Mouse (Mus musculus): ENCODE data around the gene Psrc1. TPM values are rescaled to one million over a fixed set of nuclear protein-coding genes. Genes with fewer than 3 reads are reported as not detected.
A peak's percentile ranks its signal among the peaks of the same experiment; 100 is the strongest.

Gene Psrc1
- total RNA-seq (2017), result 27.6 and 39.3 TPM in 2 replicates

DNA sequence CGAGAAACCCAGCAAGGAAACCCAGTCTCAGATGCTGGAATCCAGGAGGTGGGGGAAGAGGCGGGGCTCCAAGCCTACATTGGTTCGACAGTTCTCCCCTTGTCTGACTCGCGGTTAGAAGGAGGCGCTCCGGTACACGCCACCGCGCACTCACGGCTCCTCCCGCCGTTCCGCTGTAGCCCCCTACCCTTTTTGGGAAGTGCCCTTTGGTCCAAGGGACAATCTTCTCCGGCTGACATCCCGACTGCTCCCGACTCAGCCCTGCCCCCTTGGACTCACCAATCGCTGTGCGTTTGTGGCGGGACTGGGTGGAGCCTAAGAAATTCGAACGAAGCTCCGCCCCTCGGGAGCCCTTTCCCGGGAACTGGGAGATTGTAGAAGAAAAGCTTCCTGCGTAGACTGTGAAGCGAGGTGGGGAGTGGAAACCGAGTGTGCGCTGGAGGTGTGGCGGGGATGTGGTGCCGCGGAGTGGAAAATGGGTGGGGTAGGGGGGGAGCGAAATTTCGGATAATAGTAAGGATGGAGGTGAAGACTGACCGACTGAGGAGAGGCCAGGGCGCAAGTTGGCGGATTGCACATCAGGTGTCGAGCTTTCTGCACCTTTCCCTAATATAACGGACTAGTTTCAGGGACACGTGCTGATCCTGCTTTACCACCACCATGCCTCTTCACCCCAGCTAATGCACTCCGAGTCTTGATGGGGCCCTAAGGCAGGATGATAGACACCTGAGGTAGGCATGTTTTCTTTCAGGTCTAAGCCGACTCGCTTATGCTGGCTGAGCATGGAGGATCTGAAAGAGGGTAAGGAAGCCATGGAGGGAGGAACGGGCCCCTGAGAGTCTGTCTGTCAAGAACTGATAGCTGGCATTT, at the start of gene Psrc1:
TSS of gene Psrc1 (plus strand) at position 355 of the 870 bp plus-strand sequence.
- peak; percentile 70 to 77 for ATAC-seq (replicated peaks in 1 of 2; ENCODE audit: insufficient read depth in 1 of 2, low FRiP score in 2 of 2, low TSS enrichment in 1 of 2, low read depth in 1 of 2, poor library complexity in 2 of 2, severe bottlenecking in 2 of 2)

DNA sequence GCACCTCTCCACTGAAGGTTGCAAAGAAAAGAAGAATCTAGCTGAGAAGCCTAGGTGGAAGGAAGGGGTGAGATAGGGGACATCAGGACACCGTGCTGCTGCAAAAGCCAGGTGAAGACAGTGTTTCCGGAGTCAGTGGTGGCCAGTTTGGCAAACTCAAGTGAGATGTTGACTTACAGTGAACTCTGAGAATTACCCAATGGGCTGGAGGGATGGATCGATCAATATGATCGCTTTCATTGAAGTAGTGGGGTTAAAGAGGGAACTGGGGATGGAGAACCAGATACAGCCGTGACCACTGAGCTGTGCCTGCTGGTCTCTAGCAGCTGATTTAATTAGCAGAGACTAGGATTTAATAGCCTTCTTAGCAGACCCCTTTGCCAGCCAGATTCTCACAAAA, 46.8 kb upstream of the Psrc1 start:
- ATAC-seq (replicated peaks in 1 of 2; ENCODE audit: insufficient read depth in 1 of 2, low FRiP score in 2 of 2, low TSS enrichment in 1 of 2, low read depth in 1 of 2, poor library complexity in 2 of 2, severe bottlenecking in 2 of 2), result no peak

DNA sequence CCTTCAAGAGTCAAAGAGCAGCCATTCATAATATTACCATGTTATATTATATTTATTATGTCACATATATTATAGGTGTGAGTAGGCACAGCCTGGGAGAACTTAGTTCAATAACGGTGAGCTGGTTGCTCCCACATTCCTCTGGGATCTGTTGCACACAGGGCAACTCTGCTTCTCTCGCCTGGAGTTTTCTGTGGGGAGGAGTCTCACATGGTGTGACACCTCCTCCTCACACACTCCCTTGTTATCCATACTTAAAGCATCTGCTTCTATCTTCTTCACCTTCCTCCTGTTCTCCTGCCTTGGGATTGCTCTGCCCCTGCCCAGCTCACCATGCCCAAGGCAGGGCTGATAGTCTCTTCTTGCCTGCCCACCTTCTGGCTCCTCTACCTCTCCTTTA, 42.6 kb upstream of the Psrc1 start:
- ATAC-seq (replicated peaks in 1 of 2; ENCODE audit: insufficient read depth in 1 of 2, low FRiP score in 2 of 2, low TSS enrichment in 1 of 2, low read depth in 1 of 2, poor library complexity in 2 of 2, severe bottlenecking in 2 of 2), result no peak

DNA sequence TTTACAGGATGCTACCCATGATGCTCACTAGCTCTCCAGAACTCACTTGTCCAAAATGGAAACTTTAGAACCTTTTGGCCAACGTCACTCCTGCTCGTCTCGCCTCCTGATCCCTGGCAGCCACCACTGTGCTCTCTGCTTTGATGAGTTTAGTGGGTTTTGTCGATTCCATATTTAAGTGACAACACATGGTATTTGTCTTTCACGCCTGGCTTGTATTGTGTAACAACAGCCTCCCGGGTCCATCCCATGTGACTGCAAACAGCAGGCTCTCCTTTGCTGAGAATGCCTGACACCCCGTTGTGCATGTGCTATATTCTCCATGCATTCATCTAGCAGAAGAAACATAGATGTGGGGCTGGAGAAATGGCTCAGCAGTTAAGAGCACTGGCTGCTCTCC, 41.5 kb upstream of the Psrc1 start:
- ATAC-seq (replicated peaks in 1 of 2; ENCODE audit: insufficient read depth in 1 of 2, low FRiP score in 2 of 2, low TSS enrichment in 1 of 2, low read depth in 1 of 2, poor library complexity in 2 of 2, severe bottlenecking in 2 of 2), result no peak

DNA sequence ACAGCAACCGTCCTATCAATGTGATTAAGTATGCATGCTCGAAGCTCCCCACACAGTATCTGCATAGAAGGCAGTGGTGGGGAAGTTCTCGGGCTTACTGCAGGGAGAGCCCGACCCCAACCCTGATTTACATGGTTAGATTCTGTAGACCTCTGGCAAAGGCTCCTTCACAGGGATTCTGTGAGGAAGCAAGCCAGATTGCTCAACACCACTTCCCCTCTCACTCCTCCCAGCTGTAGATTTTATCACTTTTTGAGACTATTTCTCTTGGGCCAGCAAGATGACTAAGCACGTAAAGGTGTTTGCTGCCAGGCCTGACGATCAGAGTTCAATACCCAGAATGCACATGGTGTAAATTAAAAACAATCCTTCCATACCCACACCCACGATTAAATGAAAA, 37.8 kb upstream of the Psrc1 start:
- peak in 1 of 2 experiments; percentile 24; a peak in 1 of 4 replicates for ATAC-seq (replicated peaks in 1 of 2; ENCODE audit: insufficient read depth in 1 of 2, low FRiP score in 2 of 2, low TSS enrichment in 1 of 2, low read depth in 1 of 2, poor library complexity in 2 of 2, severe bottlenecking in 2 of 2)

DNA sequence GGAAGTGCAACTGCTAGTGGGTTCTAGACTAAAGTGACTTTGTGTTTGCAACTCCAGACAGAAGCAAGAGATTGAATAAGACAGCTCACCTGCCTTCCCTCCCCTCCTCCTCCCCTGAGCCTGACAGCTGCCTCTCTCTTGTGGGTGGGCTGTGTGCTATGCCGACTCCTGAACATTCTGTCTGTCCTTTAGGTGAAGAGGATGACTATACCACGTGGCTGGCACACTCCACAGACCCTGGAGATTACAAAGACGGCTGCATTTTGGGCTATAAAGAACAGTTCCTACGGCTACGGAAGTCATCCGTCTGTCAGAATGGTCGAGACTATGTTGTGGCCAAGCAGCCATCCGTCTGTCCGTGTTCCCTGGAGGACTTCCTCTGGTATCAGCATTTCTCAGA, 35.3 kb upstream of the Psrc1 start:
- ATAC-seq (replicated peaks in 1 of 2; ENCODE audit: insufficient read depth in 1 of 2, low FRiP score in 2 of 2, low TSS enrichment in 1 of 2, low read depth in 1 of 2, poor library complexity in 2 of 2, severe bottlenecking in 2 of 2), result no peak

DNA sequence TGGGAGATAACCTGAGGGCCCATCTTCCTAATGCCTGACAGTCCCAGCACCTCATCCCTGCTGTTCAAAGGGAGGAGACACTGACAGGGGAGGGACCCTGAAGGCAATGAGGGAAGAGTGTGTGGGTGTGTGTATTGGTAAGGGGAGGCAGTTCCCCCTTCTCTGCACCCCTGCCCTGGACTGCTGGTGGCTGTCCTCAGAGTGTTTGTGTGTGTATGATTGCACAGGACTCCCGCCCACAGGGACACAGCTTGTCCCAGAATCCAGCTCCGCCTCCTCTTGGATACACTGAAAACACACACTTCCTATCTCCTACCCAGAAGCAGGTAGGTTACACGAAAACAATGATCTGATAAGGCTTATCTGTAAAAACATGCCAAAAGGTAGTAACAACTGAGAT, 28.4 kb upstream of the Psrc1 start:
- ATAC-seq (replicated peaks in 1 of 2; ENCODE audit: insufficient read depth in 1 of 2, low FRiP score in 2 of 2, low TSS enrichment in 1 of 2, low read depth in 1 of 2, poor library complexity in 2 of 2, severe bottlenecking in 2 of 2), result no peak

DNA sequence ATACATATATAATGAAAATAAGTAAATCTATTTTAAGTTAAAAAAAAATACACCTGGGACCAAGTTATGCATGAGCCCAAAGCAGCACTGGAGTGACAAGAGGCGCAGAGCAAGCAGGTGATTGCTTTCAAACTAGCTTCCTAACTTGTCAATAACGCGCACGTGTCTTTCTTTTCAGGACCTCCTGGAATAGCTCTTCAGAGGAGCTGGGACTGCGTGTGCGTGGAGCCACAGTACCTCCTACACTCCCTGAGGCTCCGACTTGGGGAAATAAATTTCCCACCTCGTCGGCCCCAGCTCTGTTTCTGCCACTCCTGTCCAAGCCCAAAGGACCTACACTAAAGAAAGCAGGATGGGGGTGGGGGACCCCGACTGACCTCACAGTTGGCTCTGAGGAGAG, 26.6 kb upstream of the Psrc1 start:
- ATAC-seq (replicated peaks in 1 of 2; ENCODE audit: insufficient read depth in 1 of 2, low FRiP score in 2 of 2, low TSS enrichment in 1 of 2, low read depth in 1 of 2, poor library complexity in 2 of 2, severe bottlenecking in 2 of 2), result no peak

DNA sequence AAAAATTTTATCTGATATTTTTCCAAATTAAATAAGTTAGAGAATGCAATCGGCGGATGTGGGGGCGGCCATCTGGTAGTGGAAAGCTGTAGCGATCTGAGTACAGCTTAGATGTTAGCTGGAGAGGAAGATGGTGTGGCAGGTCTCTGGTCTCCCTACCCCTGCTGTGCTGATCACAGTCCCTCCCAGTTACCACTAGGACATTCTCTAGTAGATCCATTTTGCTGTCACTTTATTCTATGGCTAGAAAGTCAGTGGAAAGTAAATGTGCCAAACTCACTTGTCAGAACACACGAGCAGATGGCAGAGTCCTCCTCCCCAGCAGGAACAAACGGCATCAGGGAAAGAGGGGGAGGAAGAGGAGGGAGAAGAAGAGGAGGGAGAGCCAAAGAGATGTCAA, 25.2 kb upstream of the Psrc1 start:
- ATAC-seq (replicated peaks in 1 of 2; ENCODE audit: insufficient read depth in 1 of 2, low FRiP score in 2 of 2, low TSS enrichment in 1 of 2, low read depth in 1 of 2, poor library complexity in 2 of 2, severe bottlenecking in 2 of 2), result no peak

DNA sequence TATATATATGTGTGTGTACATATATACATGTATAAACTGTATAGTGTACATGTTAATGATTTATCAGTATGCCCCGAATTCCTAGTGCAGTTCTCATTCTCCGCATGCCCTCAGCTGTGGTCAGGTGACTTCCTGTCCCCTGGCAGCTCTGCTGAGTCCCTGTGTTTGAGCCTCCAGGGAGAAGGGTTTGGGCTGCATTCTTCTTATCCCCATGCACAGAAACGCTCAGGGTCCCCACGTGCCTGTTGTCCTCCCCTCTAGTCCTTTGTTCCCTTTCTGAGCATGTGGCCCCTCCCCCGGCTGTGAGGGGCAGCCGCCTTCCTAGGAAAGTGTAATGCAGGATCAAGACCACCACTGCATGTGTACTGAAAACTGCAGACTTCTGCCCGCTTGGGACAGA, 22.7 kb upstream of the Psrc1 start:
- peak in 1 of 2 experiments; percentile 25; a peak in 2 of 4 replicates for ATAC-seq (replicated peaks in 1 of 2; ENCODE audit: insufficient read depth in 1 of 2, low FRiP score in 2 of 2, low TSS enrichment in 1 of 2, low read depth in 1 of 2, poor library complexity in 2 of 2, severe bottlenecking in 2 of 2)

DNA sequence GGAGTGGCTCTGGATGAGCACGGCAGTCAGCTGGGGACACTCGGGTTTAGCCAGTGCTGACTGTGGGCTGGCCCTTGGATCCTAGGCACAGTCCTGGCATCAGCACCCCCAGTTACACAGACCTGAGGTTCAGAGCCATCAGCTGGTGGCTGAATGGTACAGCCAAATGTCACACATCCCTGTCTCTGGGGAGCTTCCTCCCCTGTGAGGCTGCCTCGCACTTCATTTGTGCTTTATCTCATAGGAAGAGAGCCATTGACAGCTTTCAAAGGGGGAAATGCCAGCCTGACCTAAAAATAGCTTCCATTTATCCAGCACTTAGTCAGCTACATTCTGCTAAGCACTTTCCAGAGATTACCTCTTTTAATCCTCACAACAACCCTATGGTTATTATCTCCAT, 20.0 kb upstream of the Psrc1 start:
- ATAC-seq (replicated peaks in 1 of 2; ENCODE audit: insufficient read depth in 1 of 2, low FRiP score in 2 of 2, low TSS enrichment in 1 of 2, low read depth in 1 of 2, poor library complexity in 2 of 2, severe bottlenecking in 2 of 2), result no peak

DNA sequence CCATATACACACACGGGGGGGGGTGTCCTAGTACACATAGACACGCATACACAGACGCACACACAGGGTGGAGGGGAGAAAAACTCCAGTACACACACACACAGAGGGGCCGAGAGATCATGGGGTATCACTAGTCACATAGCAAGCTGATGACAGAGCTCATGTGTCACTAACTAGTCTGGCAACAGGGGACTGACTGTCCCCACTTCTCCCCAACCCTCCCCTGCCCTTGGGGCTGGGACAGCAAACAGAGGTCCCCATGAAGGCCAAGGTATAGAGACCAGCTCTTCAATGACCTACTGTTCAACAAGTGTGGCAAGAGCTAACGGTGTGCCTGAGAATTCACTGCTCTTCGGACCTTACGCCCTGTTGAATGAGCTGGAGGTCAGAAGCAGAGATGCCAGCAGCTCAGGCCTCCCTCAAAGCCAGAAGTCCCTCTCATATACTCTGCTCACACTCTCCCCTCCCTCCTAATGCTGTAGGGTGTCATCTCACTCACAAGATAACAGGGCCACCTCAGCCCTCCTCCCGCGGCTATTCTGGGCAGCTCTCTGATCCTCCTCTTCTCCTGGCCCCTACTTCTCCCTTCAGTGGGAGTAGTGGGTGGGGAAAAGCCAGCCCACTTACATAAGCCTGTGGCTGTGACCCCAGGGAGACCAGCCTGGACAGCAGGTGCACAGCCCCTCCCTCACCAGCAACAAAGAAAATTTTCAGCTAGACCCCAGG, 19.2 kb upstream of the Psrc1 start, which contains the start of gene Mybphl:
TSS of gene Mybphl (plus strand) at position 642 of the 726 bp plus-strand sequence.
- no peak for ATAC-seq (replicated peaks in 1 of 2; ENCODE audit: insufficient read depth in 1 of 2, low FRiP score in 2 of 2, low TSS enrichment in 1 of 2, low read depth in 1 of 2, poor library complexity in 2 of 2, severe bottlenecking in 2 of 2)

DNA sequence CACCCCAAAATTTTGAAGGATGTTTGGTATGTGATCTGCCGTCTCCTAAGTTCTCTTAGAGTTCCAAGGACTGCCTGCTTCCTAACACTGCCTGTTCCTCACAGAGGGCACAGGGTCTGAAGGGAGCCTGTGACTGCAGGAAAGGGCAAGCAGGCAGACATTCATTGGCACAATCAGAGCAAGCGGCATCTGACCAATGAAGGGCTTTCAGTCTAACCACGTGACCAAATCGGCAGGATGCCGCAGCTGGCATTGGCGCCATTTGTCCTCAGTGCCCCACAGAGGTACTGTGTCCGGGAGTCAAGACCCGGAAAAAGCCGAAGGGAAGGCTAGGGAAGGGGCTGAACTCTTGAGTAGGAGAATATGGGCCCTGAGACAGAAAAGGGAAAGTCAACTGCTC, 16.5 kb upstream of the Psrc1 start:
- ATAC-seq (replicated peaks in 1 of 2; ENCODE audit: insufficient read depth in 1 of 2, low FRiP score in 2 of 2, low TSS enrichment in 1 of 2, low read depth in 1 of 2, poor library complexity in 2 of 2, severe bottlenecking in 2 of 2), result no peak

DNA sequence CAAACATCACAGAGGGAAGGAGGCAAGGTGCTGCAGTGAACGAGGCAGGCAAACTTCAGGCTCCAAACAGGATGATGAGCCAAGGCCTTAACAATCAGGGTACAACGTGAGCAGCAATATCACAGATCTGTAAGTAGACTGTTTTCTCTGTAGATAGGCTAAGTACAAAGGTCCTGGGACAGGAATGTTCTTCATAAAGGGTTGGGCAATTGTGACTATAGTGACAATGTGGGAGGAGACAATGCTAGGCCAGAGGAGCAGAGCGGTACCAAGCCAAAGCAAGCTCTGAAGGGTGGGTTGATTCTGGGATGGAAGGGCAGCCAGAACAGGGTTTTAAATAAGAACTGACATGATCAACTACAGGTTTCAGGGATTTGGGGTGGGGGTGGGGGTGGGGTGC, 15.8 kb upstream of the Psrc1 start:
- no peak for ATAC-seq (replicated peaks in 1 of 2; ENCODE audit: insufficient read depth in 1 of 2, low FRiP score in 2 of 2, low TSS enrichment in 1 of 2, low read depth in 1 of 2, poor library complexity in 2 of 2, severe bottlenecking in 2 of 2)

DNA sequence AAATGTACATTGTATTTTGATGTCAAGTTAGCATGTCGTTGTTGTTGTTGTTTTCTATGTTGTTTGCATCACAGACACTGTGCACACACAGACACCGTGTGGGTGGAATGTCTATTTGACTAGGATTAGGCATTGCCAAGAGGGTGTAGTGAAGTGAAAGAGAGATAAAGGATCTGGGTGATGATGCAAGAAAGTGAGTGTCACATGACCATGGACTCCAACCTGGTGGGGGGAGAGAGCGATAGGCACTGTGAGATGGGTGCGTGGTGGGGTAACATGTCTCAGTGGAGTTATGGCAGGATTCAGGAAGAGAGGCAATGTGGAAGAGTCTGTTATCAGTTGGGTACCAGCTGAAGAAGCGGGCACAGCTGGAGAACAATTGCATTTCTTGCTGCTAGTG, 14.9 kb upstream of the Psrc1 start:
- ATAC-seq (replicated peaks in 1 of 2; ENCODE audit: insufficient read depth in 1 of 2, low FRiP score in 2 of 2, low TSS enrichment in 1 of 2, low read depth in 1 of 2, poor library complexity in 2 of 2, severe bottlenecking in 2 of 2), result no peak

DNA sequence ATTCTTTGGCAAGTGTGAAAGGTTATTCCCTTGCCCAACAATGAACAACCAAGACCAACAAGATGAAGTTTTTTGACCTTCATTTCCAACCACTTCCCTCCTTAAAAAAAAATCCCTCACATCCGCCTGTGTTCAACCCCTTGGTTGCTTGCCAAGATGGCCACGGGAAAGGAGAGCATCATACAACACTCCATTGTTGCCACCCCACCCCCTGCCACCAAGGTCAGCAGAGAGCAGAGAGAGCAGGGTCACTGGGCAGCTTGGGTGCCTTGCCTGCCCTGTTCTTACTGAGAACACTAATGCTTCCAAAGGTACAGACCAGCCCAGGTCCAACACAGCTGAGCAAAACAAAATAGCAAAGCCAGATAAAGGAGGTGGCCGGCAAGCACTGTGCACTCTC, 11.4 kb upstream of the Psrc1 start:
- ATAC-seq (replicated peaks in 1 of 2; ENCODE audit: insufficient read depth in 1 of 2, low FRiP score in 2 of 2, low TSS enrichment in 1 of 2, low read depth in 1 of 2, poor library complexity in 2 of 2, severe bottlenecking in 2 of 2), result no peak

DNA sequence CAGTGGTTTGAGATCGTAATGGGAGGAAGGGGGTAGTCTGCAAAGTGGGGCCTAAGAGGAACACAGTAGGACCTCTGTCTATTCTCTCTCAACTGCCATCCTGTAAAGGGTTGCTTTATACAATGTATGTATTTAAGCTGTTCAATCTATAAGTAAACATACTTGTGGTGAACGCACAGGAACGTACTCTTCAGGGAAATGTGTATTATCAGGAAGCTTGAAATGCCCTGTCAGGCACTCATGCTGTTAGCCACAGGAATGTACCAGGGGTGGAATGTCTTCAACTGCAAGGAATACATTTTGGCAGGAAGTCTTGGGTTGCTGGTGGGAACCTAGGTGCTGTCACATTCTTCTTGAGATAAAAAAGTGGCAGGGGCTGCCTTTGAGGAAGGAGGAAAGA, 10.9 kb upstream of the Psrc1 start:
- no peak for ATAC-seq (replicated peaks in 1 of 2; ENCODE audit: insufficient read depth in 1 of 2, low FRiP score in 2 of 2, low TSS enrichment in 1 of 2, low read depth in 1 of 2, poor library complexity in 2 of 2, severe bottlenecking in 2 of 2)

DNA sequence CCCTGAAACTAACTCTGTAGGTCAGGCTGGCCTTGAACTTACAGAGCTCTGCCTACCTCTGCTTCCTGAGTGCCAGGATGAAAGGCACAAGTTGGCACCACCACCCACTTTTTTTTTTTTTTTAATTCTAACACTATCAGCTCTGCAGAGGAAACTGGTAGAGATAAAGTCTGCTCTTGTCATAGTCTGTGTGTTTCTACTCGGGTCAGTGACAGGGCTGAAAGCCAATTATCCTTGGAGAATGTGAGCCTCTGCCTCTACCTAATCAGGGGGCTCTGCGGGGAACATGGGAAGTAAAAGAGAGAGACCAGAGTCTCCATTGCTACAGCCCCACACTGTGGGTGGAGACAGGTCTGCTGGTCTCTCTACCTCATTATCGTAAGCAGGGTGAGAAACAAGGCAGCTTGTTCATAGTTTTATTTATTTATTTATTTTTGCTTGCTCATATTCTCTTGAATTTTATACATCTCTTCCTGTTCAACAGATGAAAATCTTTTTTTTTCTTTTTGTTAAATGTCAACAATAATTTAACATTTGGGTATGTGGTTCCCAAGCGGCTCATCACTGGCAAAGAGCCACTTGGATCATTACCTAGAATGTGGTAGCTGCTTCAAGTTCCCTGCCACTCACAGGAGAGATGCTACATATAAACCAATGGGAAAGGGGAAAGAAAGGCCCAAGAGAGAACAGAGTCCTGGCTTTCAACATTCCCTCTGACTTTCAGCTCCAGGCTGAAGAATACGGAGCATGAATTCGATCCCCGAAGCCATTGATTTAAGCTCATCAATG, 4.6 kb upstream of the Psrc1 start:
- no peak for ATAC-seq (replicated peaks in 1 of 2; ENCODE audit: insufficient read depth in 1 of 2, low FRiP score in 2 of 2, low TSS enrichment in 1 of 2, low read depth in 1 of 2, poor library complexity in 2 of 2, severe bottlenecking in 2 of 2)

All from hematopoietic stem cell, adult 5-6 weeks (primary cell).